Mouse (Mus musculus) embryonic fibroblast, embryonic 13.5 days (primary cell): Measurements from ENCODE around the gene Cdhr2.

Source experiments
- CTCF ChIP-seq: IDR thresholded peaks from 2 replicates; pipeline ENCODE4 v1.5.1; 2011; ENCODE audit warnings: mild to moderate bottlenecking, control low read depth, low read length, moderate library complexity, borderline replicate concordance; ENCODE audit not compliant: insufficient read depth
- POLR2A ChIP-seq: IDR thresholded peaks from 2 replicates; pipeline ENCODE4 v1.6.1; 2011; ENCODE audit warnings: low read depth, mild to moderate bottlenecking, control low read depth, low read length, moderate library complexity

GRCm38 (mm10) chr13:54756156-54756712, 55.0 kb downstream of the Cdhr2 start:
- TF ChIP-seq CTCF: no peak
- no peak for TF ChIP-seq POLR2A
